Mouse (Mus musculus) E14TG2a.4 (cell line): Measurements from ENCODE around the gene Pik3cd.
A peak's percentile ranks its signal among the peaks of the same experiment; 100 is the strongest.

Source experiments
- H3K27me3 ChIP-seq: 2 replicates; pipeline ENCODE4 v1.6.1; 2014; ENCODE audit warnings: low read length, control low read depth; ENCODE audit not compliant: insufficient read depth
- H3K36me3 ChIP-seq: 2 replicates; pipeline ENCODE4 v1.6.1; 2014; ENCODE audit warnings: low read length, control low read depth; ENCODE audit not compliant: insufficient read depth
- H3K4me1 ChIP-seq: replicated peaks from 2 replicates; pipeline ENCODE4 v1.6.1; 2014; ENCODE audit warnings: low read depth, low read length, control low read depth
- H3K4me3 ChIP-seq: replicated peaks from 2 replicates; pipeline ENCODE4 v1.5.1; 2014; ENCODE audit warnings: mild to moderate bottlenecking, low read length
- H3K9me3 ChIP-seq: 2 replicates; pipeline ENCODE4 v1.6.1; 2014; ENCODE audit warnings: low read length, control low read depth
- CTCF ChIP-seq: conservative IDR thresholded peaks from 2 replicates; pipeline ENCODE4 v1.5.1; 2014; ENCODE audit warnings: low read length
- NANOG ChIP-seq: IDR thresholded peaks from 2 replicates; pipeline ENCODE4 v1.6.1; 2014; ENCODE audit warnings: borderline replicate concordance, low read length, mixed read lengths
- POU5F1 ChIP-seq: IDR thresholded peaks from 2 replicates; pipeline ENCODE4 v1.6.1; 2014; ENCODE audit warnings: low read length, borderline replicate concordance

The Pik3cd gene

GRCm38 (mm10) chr4:149674814-149675377 lies 27.5 kb downstream of the Pik3cd start:
- no peak for TF ChIP-seq NANOG
- TF ChIP-seq POU5F1 = no peak
- TF ChIP-seq CTCF = no peak
- peak overlapping the region; percentile 84 for H3K4me3 ChIP-seq
- peaks cover 36% of the 10 kb centered on the region for H3K27me3 ChIP-seq
- H3K4me1 ChIP-seq = peaks cover 68% of the 10 kb centered on the region
- no peaks in the 10 kb centered on the region for H3K9me3 ChIP-seq
- no peaks in the 10 kb centered on the region for H3K36me3 ChIP-seq

GRCm38 (mm10) chr4:149672747-149673146 lies 29.6 kb downstream of the Pik3cd start:
- H3K27me3 ChIP-seq = peaks cover 36% of the 10 kb centered on the region
- TF ChIP-seq POU5F1 (no peak), CTCF (0 out of 2 replicates have a peak, but pooled peaks have one; percentile 9)

GRCm38 (mm10) chr4:149671175-149671574 lies 31.2 kb downstream of the Pik3cd start:
- TF ChIP-seq POU5F1 (no peak), CTCF (no peak), NANOG (no peak)
- Histone ChIP-seq H3K27me3 (peaks cover 31% of the 10 kb centered on the region), H3K9me3 (no peaks in the 10 kb centered on the region), H3K4me1 (peaks cover 45% of the 10 kb centered on the region), H3K36me3 (no peaks in the 10 kb centered on the region), H3K4me3 (no peak overlapping the region)

More at GRCm38 (mm10) chr4:149672747-149673146, 29.6 kb downstream of the Pik3cd start:
- Histone ChIP-seq H3K36me3 (no peaks in the 10 kb centered on the region), H3K9me3 (no peaks in the 10 kb centered on the region), H3K4me1 (peaks cover 51% of the 10 kb centered on the region), H3K4me3 (no peak overlapping the region)

GRCm38 (mm10) chr4:149665692-149666090 lies 36.7 kb downstream of the Pik3cd start:
- TF ChIP-seq CTCF (no peak), POU5F1 (no peak), NANOG (no peak)
- Histone ChIP-seq H3K9me3 (no peaks in the 10 kb centered on the region), H3K4me1 (peaks cover 18% of the 10 kb centered on the region), H3K36me3 (no peaks in the 10 kb centered on the region), H3K27me3 (no peaks in the 10 kb centered on the region), H3K4me3 (no peak overlapping the region)

GRCm38 (mm10) chr4:149665016-149665691 lies 37.2 kb downstream of the Pik3cd start:
- Histone ChIP-seq H3K27me3 (no peaks in the 10 kb centered on the region), H3K4me1 (peaks cover 17% of the 10 kb centered on the region), H3K9me3 (no peaks in the 10 kb centered on the region), H3K36me3 (no peaks in the 10 kb centered on the region), H3K4me3 (no peak overlapping the region)
- TF ChIP-seq POU5F1 = no peak
- TF ChIP-seq CTCF = no peak
- TF ChIP-seq NANOG = no peak

- H3K27me3 ChIP-seq = peaks cover 9% of the 10 kb centered on the region
Observed at GRCm38 (mm10) chr4:149663849-149664503, 38.4 kb downstream of the Pik3cd start.

GRCm38 (mm10) chr4:149661967-149662589 lies 40.3 kb downstream of the Pik3cd start:
- Histone ChIP-seq H3K4me1 (peaks cover 42% of the 10 kb centered on the region), H3K36me3 (no peaks in the 10 kb centered on the region), H3K9me3 (no peaks in the 10 kb centered on the region), H3K27me3 (peaks cover 25% of the 10 kb centered on the region), H3K4me3 (no peak overlapping the region)
- TF ChIP-seq POU5F1 (no peak), NANOG (no peak), CTCF (no peak)

More at GRCm38 (mm10) chr4:149663849-149664503, 38.4 kb downstream of the Pik3cd start:
- Histone ChIP-seq H3K9me3 (no peaks in the 10 kb centered on the region), H3K4me1 (peaks cover 23% of the 10 kb centered on the region), H3K4me3 (no peak overlapping the region), H3K36me3 (no peaks in the 10 kb centered on the region)
- TF ChIP-seq CTCF (no peak), NANOG (no peak), POU5F1 (no peak)

- H3K27me3 ChIP-seq = peaks cover 33% of the 10 kb centered on the region
Observed at GRCm38 (mm10) chr4:149660598-149660997, 41.8 kb downstream of the Pik3cd start.

More at GRCm38 (mm10) chr4:149660598-149660997, 41.8 kb downstream of the Pik3cd start:
- TF ChIP-seq POU5F1 (no peak), NANOG (no peak), CTCF (no peak)
- Histone ChIP-seq H3K4me3 (no peak overlapping the region), H3K4me1 (peaks cover 53% of the 10 kb centered on the region), H3K9me3 (no peaks in the 10 kb centered on the region), H3K36me3 (no peaks in the 10 kb centered on the region)
